Mouse (Mus musculus) spleen, embryonic (tissue): ENCODE data around the gene Fam83b.

Experiments
- CTCF ChIA-PET: fragments of 350-600 bp; sonication (Branson Sonifier 250); formaldehyde crosslinking; loops from one replicate; lab custom pipeline; 2022; lab: Charles Lee

Fam83b gene

GRCm38 (mm10) chr9:76566515-76567280 is at the start of gene Fam83b:
Fam83b (minus strand) TSS chr9:76567116.
- CTCF ChIA-PET = no interaction called here

DNA sequence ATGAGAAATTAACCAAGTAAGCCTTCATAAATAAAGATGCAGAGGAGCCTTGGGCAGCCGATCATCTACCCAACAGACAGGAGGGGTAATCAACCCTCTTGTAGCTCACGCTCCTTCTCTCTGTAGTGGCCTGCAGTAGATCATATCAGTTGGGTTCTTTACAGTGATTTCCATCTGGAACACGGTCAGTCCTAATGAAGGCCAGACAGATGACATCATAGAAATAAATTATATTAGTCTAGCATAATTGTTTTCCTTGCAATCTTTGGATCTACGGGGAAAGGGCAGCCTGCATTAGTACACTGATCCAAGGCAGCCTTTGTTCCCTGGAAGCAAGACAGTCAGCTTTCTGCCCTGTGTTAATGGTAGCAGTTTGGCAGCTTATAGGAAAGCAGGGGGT is 47.2 kb upstream of the Fam83b start:
- CTCF ChIA-PET = no interaction called here

- CTCF ChIA-PET = no interaction called here
These were observed 36.8 kb upstream of the Fam83b start for GRCm38 (mm10) chr9:76603744-76604143.

- CTCF ChIA-PET = no interaction called here
These were observed 36.0 kb upstream of the Fam83b start for GRCm38 (mm10) chr9:76602874-76603273.

DNA sequence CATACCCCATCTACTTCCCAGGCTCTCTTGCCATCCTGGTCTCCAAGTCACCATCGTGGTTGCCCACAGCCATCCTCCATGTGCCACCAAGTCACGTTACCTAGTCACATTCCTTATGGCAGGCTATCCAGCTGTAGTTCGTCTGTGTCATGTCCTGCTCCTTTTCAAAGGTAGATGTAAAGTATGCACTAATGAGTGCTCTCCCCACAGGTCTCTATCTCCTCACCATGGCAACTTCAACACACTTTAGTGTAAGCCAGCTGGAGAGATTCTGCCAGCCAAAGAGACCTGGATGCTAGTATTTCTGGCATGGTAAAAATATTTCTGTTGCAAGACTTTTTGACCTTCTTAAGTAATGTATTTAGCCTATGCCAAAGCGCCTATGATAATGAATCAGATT is 30.5 kb upstream of the Fam83b start:
- CTCF ChIA-PET = no interaction called here

DNA sequence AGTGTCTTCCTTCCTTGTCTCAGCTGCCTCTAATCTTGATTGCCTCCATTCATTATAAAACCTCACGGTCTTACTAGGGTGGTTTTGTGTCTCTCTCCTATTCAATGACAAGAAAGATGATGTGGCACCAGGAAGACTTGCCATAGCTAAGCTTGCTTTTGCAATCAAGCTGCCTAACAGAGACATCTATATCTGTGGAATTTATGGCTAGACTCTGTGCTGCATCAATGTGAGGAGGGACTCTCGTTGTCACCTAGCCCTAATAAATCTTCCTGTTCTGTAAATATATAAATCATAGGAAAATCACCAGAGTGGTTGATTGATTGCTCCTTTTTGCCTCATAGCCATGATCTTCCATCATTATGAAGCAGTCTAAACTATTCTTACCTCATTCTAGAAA is 26.9 kb upstream of the Fam83b start:
- CTCF ChIA-PET = no interaction called here

GRCm38 (mm10) chr9:76583943-76584342 is 17.0 kb upstream of the Fam83b start:
- CTCF ChIA-PET = no interaction called here

DNA sequence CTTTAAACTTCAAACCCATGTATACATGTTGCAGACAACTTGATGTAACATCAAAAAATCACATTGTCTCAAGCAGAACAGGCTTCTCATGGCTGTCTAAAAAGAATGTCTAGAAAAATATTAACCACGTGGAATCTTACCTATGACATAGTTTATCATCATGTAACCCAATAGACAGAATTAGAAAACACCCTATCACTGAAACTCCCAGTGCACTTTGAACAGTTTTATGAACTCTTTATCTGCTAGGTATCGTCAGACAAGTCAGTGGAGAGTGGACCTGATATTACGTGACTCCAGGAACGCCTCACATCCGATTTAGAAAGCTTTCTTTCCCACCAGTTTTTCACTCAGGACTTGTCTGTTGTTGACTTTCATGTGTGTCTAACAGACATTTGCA is 15.1 kb upstream of the Fam83b start:
- CTCF ChIA-PET = no interaction called here

DNA sequence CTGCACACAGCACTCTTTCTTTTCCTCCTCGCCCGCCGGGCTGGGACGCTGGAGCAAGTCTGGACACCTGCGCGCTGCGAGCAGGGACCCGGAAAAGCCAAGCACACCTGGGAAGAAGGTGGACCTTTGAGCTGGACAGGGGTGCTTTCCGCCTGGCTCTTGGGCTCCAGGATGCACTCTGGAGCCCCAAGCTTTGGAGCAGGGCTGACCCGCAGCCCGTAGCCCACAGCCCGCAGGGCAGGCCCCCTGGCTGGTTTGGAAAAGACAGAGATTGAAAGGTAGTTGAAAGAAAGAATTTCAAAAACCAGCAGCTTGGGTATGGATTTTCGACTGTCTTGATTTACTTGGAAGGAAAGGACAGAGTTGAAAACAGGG is 352 bp upstream of the Fam83b start:
- CTCF ChIA-PET = no interaction called here

GRCm38 (mm10) chr9:76565656-76566055 is 1.3 kb downstream of the Fam83b start:
- CTCF ChIA-PET = no interaction called here

DNA sequence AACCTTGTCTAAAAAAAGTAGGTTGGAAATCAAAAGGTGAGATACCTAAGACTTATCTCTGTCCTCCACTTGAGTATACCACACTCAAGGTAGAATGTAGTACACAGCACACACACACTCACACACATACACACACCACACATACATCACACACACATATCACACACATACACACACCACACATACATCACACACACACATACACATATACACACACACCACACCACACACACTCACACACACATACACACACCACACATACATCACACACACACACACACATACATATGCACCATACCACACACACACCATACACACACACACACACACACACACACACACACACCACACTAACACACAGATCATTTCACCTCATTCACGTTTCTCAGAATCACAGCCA is 2.8 kb downstream of the Fam83b start:
- CTCF ChIA-PET = no interaction called here

DNA sequence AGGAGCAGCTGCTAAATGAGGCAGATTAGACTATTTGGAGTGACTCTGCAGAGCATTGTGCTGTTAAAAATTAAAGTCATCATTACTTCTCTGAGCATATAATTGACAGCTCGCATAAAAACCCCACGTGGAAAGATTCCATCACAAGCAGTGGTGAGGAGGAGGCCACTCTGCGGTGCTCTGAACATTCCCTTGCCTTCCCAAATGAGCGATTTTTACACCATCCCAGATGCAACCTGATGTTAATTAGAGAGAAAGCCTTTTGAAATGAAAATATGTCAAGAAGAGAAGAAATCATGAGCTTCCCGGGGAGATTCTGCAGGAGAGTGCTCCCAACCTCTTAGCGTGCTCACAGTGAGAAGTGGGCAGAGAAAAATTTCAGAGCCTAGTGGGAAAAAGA is 4.1 kb downstream of the Fam83b start:
- CTCF ChIA-PET = no interaction called here

DNA sequence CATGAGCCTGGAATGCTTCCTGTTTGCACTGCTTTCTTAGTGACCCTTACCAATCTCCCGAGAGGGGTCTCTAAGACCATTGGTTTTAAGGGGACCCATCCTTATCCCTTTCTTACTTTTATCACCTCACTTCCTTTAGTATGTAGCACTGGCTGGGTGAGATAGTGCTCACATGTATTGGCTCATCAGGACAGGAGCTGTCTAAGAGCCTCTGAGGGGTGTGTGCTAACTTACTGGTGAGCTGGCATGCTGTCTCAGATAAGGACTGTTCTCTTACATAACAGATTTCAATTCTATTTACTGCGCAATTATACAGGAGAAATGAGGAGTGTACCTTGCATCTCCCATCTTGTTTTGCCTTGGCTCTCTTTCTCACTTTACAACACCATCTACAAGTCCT is 7.7 kb downstream of the Fam83b start:
- CTCF ChIA-PET = no interaction called here

GRCm38 (mm10) chr9:76553758-76554157 is 13.2 kb downstream of the Fam83b start:
- CTCF ChIA-PET = no interaction called here

DNA sequence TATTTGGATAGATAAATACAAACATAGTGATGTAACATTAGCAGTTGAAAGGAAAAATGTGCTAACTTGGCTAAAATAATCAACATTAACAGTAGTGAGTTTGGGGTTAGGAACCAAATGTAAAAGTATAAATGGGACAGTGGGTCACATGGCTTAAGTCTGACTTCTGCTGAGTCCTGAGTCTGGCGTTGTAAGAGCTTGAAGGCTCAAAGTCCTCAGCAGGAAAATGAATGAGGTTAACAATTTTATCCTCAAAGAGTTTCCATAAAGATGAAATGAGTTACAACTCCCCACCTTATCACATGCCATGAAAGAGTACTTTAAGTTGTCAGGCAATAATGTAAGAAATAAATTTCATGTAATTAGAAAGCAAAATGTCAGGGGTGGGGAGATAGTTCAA is 13.8 kb downstream of the Fam83b start:
- CTCF ChIA-PET = no interaction called here

DNA sequence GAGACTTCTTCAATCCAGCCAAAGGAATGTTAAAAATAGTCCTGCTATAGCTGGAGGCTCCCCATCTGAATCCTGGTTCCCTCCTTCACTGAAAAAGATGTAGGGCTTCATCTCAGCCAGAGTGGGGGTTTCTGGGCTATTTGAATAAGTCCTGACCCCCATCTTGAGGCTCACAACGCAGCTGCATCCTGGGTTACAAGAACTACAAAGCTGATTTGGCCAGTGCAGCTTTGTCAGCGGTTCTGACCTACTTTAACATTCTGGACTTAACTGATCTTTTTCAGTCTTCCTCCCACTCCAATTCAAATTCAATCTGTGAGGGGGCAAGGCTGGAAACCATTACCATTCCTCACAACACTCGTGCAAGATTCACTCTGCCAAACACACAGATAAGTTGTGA is 20.2 kb downstream of the Fam83b start:
- CTCF ChIA-PET = no interaction called here

GRCm38 (mm10) chr9:76540684-76541083 is 26.2 kb downstream of the Fam83b start:
- CTCF ChIA-PET = no interaction called here

GRCm38 (mm10) chr9:76539953-76540621 is 26.8 kb downstream of the Fam83b start:
- CTCF ChIA-PET = no interaction called here

- CTCF ChIA-PET = no interaction called here
These were observed 27.6 kb downstream of the Fam83b start for GRCm38 (mm10) chr9:76539271-76539670.

DNA sequence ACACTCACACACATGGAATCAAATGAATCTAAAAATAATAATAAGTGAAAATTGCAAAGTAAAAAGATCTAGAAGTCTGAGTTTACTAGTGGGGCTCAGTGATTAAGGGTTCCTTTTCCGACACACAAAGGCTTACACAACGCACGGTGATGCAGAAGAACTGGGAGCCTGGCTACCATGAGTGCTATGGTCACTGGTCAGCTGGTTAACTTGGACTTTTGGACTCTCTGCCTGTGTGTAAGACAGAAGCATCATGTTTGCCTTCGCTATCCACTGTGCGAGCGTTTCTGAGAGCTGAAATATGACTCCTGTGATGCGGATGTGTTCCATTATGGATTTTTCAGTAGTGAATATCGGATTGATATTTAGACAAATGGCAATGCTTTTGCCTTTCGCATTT is 30.9 kb downstream of the Fam83b start:
- CTCF ChIA-PET = no interaction called here

- CTCF ChIA-PET = no interaction called here
These were observed 34.5 kb downstream of the Fam83b start for GRCm38 (mm10) chr9:76532403-76532802.

DNA sequence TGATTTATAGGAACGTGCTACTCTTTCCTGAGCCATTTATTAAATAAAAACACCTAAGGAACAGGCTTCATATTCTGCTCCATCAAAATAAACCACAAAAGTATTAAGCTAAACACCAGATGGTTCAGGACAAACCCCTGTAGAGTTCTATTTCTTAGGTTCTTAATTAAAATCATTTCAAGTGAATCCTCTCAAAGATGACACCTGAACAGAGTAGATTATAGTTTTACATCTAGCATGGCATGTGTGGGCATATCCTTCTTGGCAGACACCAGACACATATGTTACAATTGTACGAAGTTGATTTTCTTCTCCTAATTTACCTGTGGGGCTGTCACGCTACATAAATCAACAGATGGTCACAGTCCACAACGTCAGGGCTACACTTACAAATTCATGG is 35.5 kb downstream of the Fam83b start:
- CTCF ChIA-PET = interaction anchor here (0.6 kb wide), 1 partner anchor 25 kb away, joined by 5 read pairs; no protein-coding TSS in a partner anchor

DNA sequence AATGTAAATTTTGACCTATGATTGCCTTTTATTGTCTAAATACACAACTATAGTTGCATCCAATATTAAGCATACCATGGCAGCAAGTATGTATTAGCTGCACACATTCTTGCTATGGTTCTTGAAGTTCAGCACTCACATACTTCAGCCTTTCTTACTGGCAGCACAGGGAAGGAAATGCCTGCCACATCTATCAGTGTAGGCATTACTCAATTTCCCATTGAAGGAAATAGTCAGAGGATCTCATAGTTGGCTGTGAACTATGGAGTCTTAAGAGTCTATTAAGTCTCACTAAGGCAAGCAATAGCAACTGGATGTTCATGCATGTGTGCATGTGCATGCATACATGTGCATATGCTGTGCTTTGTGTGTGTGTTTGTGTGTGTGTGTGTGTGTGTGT is 41.3 kb downstream of the Fam83b start:
- CTCF ChIA-PET = interaction anchor here (0.7 kb wide), 1 partner anchor 20 kb away, joined by 8 read pairs; no protein-coding TSS in a partner anchor
